Mouse (Mus musculus): ENCODE data around the gene Ascl1. TPM values are rescaled to one million over a fixed set of nuclear protein-coding genes. Genes with fewer than 3 reads are reported as not detected.

Gene Ascl1
- 2.6 TPM for polyA plus RNA-seq (2015; fragmentation: Illumina TruSeq; extraction: RNeasy Lipid Tissue Mini Kit (QIAGEN cat#74804); ENCODE audit: low read depth, low replicate concordance)

DNA sequence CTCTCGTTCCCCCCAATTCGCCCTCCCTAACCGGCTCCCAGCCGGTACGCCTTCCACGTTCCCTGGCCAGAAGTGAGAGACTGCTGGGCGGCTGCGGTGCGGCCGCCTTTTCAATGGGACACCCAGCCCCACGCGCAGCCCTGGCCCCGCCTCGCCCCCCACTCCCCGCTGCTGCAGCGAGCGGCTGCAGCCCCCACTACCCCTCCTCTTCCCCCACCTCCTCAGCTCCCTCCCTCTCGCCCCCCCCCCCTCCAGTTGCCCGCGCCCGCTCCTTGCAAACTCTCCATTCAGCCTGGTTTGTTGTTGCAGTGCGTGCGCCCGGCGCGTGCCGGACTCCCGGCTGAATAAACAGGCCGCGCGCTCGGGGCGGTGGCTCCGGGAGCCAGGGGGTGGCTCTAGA, at the start of gene Ascl1:
Ascl1 (minus strand) TSS at position 85 of the 400 bp plus-strand sequence.

DNA sequence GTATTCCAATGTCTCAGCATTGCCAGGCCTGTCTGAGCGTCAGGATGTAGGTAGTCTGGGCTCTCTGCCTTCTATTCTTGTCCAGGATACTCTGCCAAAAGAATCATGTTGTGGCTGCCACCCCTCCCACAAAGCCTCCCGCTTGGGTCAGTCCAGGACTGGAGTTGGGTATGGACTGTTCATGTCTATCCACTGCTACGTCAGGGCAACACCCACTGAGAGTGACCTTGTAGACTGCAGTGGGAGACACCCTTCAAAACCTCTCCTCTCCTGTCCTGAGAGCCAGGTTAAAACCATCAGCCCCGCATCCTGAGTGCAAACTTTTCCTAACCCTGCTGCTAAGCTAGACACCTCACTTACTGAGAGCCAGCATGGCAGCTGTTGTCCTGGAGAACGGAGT, 28.2 kb upstream of the Ascl1 start, which contains the start of gene Pah:
Pah (plus strand) TSS at position 150 of the 400 bp plus-strand sequence.

Other genes with a start within 250 kb of the Ascl1 start
- gene Pah, start 28.1 kb upstream of the Ascl1 start, polyA plus RNA-seq (2015; fragmentation: Illumina TruSeq; extraction: RNeasy Lipid Tissue Mini Kit (QIAGEN cat#74804); ENCODE audit: low read depth, low replicate concordance): 0.48 TPM